Mouse (Mus musculus): Measurements from ENCODE around the gene Nhlrc3. TPM values are rescaled to one million over a fixed set of nuclear protein-coding genes. Genes with fewer than 3 reads are reported as not detected.

Gene Nhlrc3
- polyA plus RNA-seq, 1 experiment from 2014 or later: 13.3 TPM

DNA sequence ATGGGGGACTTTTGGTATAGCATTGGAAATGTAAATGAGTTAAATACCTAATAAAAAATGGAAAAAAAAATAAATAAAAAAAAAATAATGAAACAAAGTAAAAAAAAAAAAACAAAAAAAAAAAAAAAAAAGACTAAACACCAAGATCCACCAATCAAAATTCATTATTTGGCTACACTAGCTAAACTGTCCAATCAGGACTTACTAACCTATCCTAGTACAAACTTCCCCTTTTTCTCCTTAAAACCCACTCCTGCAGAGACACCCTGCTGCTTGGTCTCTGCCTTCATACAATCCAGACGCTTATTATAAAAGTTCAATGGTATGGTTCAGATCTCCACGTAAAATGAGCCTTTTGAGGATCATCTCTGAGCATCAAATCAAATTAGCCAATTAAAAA, 49.7 kb downstream of the Nhlrc3 start:
- WGBS: 52% methylated on average over 2 of the region's 2 CpGs
- H3K9ac ChIP-seq: no peak overlapping the region
- no peak overlapping the region for H3K27ac ChIP-seq
- no peaks in the 10 kb centered on the region; the same call in 1 of the 2 replicates for H3K27me3 ChIP-seq
- H3K36me3 ChIP-seq (replicated peaks): no peaks in the 10 kb centered on the region
- no peak overlapping the region for H3K4me3 ChIP-seq (replicated peaks)
- H3K4me2 ChIP-seq: no peak overlapping the region
- H3K9me3 ChIP-seq: no peaks in the 10 kb centered on the region
- ATAC-seq (ENCODE audit: low FRiP score): no peak
- H3K4me1 ChIP-seq: peaks cover 7% of the 10 kb centered on the region; the same call in 1 of the 2 replicates

DNA sequence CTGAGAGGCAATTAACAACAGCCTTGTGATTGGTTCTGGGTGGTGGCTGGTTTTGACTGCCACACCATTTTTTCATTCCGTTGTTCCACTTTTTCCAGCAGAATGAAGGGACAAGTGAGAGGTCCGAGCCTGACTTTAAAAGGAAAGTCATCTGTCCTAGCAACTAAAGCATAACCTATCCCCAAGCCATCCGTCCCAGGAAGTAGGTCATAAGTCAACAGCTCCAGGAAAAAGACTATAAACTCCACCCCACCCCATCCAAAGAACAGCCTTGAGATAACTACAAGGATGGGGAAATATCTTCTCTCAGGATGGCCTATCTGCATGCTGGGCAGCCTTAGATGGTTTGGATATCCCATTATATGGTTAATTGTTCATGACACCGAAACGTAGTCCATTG, 50.9 kb downstream of the Nhlrc3 start:
- H3K9ac ChIP-seq: no peak overlapping the region
- WGBS: 93% methylated on average over 5 of the region's 5 CpGs
- H3K9me3 ChIP-seq: no peaks in the 10 kb centered on the region
- no peak overlapping the region for H3K4me3 ChIP-seq (replicated peaks)
- no peak overlapping the region for H3K27ac ChIP-seq
- H3K4me1 ChIP-seq: peaks cover 7% of the 10 kb centered on the region; the same call in 1 of the 2 replicates
- H3K27me3 ChIP-seq: no peaks in the 10 kb centered on the region
- no peaks in the 10 kb centered on the region for H3K36me3 ChIP-seq (replicated peaks)
- no peak overlapping the region for H3K4me2 ChIP-seq
- no peak for ATAC-seq (ENCODE audit: low FRiP score)

DNA sequence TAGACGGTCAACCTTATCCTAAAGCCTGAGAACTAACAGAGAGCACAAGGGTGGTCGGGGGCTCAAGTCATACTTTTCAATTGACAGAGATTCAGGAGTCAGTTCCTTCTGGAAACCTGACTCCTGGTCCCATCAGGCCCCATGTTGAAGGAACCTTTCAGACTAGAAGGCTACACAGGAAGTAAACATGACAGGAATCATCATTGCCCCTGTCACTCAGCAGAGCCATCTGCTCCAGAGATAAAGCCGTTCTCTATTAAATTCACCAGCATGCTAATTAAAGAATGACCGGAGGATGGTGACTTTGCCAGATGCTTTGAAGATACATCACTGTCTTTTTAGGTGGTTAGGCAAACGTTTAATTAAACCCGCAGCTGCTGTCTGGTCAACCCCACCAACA, 53.1 kb downstream of the Nhlrc3 start:
- Histone ChIP-seq H3K4me1 (no peaks in the 10 kb centered on the region), H3K27me3 (no peaks in the 10 kb centered on the region), H3K9me3 (no peaks in the 10 kb centered on the region), H3K9ac (no peak overlapping the region), H3K4me2 (no peak overlapping the region), H3K27ac (no peak overlapping the region), H3K4me3 (replicated peaks) (no peak overlapping the region), H3K36me3 (replicated peaks) (no peaks in the 10 kb centered on the region)
- WGBS: 81% methylated on average over 6 of the region's 6 CpGs
- ATAC-seq (ENCODE audit: low FRiP score): no peak

DNA sequence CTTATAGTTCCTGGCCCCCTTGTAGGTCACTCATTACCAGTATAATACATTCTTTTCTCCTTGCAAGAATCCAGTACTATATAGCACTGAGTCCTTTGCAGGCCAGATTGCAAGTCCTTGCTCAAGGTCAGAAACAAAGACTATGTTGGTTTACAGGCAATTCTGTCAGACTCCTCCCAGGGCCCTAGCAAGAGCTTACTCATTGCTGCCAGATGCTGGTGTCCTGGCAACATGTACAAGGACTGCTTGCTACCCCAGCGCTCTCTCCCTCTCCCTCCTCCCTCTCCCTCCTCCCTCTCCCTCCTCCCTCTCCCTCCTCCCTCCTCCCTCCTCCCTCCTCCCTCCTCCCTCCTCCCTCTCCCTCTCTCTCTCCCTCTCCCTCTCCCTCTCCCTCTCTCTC, 56.0 kb downstream of the Nhlrc3 start:
- no peak for ATAC-seq (ENCODE audit: low FRiP score)
- H3K9me3 ChIP-seq: no peaks in the 10 kb centered on the region
- H3K36me3 ChIP-seq (replicated peaks): no peaks in the 10 kb centered on the region
- H3K4me1 ChIP-seq: no peaks in the 10 kb centered on the region
- H3K27me3 ChIP-seq: no peaks in the 10 kb centered on the region
- H3K4me2 ChIP-seq: no peak overlapping the region
- H3K9ac ChIP-seq: no peak overlapping the region
- H3K27ac ChIP-seq: no peak overlapping the region
- 57% methylated on average over 1 of the region's 1 CpGs for WGBS
- H3K4me3 ChIP-seq (replicated peaks): no peak overlapping the region

Other genes starting within 250 kb of the Nhlrc3 start
- gene Proser1, start 334 bp upstream of the Nhlrc3 start, polyA plus RNA-seq (2016; fragmentation: Nextera tagmentation; extraction: Ambion mirVana): 29.4 and 31.2 TPM in 2 replicates
- gene Stoml3, start 25.3 kb upstream of the Nhlrc3 start, polyA plus RNA-seq (2016; fragmentation: Nextera tagmentation; extraction: Ambion mirVana): not detected in 2 replicates
- gene Frem2, start 194.0 kb upstream of the Nhlrc3 start, polyA plus RNA-seq (2016; fragmentation: Nextera tagmentation; extraction: Ambion mirVana): 1.9 and 2.1 TPM in 2 replicates

Measured in forebrain, embryonic 12.5 days (tissue).